Mouse (Mus musculus): ENCODE measurements at regions not wholly inside any gene's neighbourhood (a gene's known extent, or its start where the extent isn't known, plus 50 kb on each side); places are given as distances from the start of the nearest gene placed in this dataset.
A peak's percentile ranks its signal among the peaks of the same experiment; 100 is the strongest.
"Not testable (repeated sequence)": the region's sequence is repeated elsewhere in the genome, so short reads cannot be mapped to it uniquely, and the experiment has no call there.

- DNase-seq (ENCODE audit: low spot score), result no peak
These were observed 803.9 kb upstream of the Gm10800 start for GRCm38 (mm10) chr2:99470856-99471465.

- DNase-seq (ENCODE audit: low spot score), result no peak
These were observed 764.2 kb upstream of the Gm10800 start for GRCm38 (mm10) chr2:99431254-99431653.

DNA sequence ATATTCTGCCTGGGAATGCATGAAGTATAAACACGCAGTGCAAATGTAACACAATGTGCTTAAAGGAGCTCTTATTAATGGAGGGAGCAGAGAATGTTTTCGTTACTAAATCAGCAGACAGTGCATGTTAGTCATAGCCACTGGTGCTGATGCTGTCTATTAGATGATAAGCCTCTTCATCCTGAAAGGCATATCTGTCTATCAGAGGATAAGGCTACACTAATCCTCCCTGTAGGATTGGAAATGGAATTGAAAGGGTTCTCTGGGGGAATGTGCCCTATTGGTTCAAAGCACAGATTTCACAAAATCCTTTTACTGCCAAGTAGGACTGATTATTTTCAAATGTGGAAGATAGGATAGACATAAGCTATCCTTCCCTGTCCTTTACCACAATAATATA, 763.4 kb upstream of the Gm10800 start:
- no peak for DNase-seq (ENCODE audit: low spot score)

DNA sequence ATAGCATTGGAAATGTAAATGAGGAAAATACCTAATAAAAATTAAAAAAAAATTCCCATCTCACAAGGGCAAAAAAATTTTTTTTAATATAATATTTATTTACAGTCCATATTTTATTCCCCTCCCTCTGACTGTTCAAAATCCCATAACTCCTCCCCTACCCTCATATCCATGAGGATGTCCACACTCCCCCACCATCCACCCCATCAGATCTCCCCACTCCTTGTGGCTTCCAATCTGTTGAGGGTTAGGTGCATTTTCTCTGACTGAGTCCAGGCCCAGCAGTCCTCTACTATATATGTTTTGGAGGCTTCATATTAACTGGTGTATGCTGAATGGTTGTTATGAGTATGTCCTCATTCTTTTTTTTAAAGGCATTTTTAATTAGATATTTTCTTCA, 754.5 kb upstream of the Gm10800 start:
- DNase-seq (ENCODE audit: low spot score), result no peak

- peak; percentile 15 for DNase-seq (ENCODE audit: low spot score)
These were observed 742.4 kb upstream of the Gm10800 start for GRCm38 (mm10) chr2:99409483-99409882.

GRCm38 (mm10) chr2:99379746-99380145, 712.6 kb upstream of the Gm10800 start:
- DNase-seq (ENCODE audit: low spot score), result no peak

DNA sequence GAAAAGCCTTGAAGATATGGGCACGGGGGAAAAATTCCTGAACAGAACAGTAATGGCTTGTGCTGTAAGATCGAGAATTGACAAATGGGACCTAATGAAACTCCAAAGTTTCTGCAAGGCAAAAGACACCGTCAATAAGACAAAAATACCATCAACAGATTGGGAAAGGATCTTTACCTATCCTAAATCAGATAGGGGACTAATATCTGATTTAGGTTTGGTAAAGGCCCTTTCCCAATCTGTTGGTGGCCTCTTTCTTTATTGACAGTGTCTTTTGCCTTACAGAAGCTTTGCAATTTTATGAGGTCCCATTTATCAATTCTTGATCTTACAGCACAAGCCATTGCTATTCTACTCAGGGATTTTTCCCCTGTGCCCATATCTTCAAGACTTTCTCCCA, 696.5 kb upstream of the Gm10800 start:
- DNase-seq (ENCODE audit: low spot score), result not testable (repeated sequence)

- DNase-seq (ENCODE audit: low spot score), result no peak
These were observed 662.1 kb upstream of the Gm10800 start for GRCm38 (mm10) chr2:99329166-99329565.

Data from retina, embryonic 14.5 days (tissue).